Mouse (Mus musculus): ENCODE results near the gene Vmn2r41. TPM values are rescaled to one million over a fixed set of nuclear protein-coding genes. Genes with fewer than 3 reads are reported as not detected.

Gene Vmn2r41
- polyA plus RNA-seq (2012; rRNA removed) = not detected in 2 replicates

GRCm38 (mm10) chr7:8161554-8161953 lies at the start of gene Vmn2r41:
Gene Vmn2r41 (minus strand): TSS chr7:8161654.

GRCm38 (mm10) chr7:8200220-8200619 lies 38.8 kb upstream of the Vmn2r41 start, which contains the start of gene Vmn2r42:
Gene Vmn2r42 (minus strand): TSS chr7:8200320.

Other genes with a start within 250 kb of the Vmn2r41 start
- not detected in 2 replicates for gene Vmn2r42, start 38.7 kb upstream of the Vmn2r41 start, polyA plus RNA-seq (2012; rRNA removed)
- gene Vmn2r43, start 98.9 kb upstream of the Vmn2r41 start, polyA plus RNA-seq (2012; rRNA removed) = not detected in 2 replicates
- not detected in 2 replicates for gene Vmn2r44, start 221.7 kb upstream of the Vmn2r41 start, polyA plus RNA-seq (2012; rRNA removed)

All from liver, embryonic 18 days (tissue).